Mouse (Mus musculus) limb, embryonic 11.5 days (tissue): ENCODE data around the gene Dnah12. TPM values are rescaled to one million over a fixed set of nuclear protein-coding genes. Genes with fewer than 3 reads are reported as not detected.

Experiments used
- ATAC-seq: fragments of 200-750 bp; cut with Nextera tagmentation; 2 replicates; pipeline ENCODE4 v1.8.0; 2017; ENCODE audit warnings: low read depth; ENCODE audit not compliant: insufficient number of reproducible peaks, low FRiP score, low TSS enrichment
- DNase-seq: peaks from one replicate; pipeline ENCODE4 v3.0.0-alpha.2; 2015; ENCODE audit warnings: low spot score
- H3K27ac ChIP-seq: fragments of 300-500 bp; sonication (generic); replicated peaks from 2 replicates; pipeline ENCODE4 v1.5.1; 2014; ENCODE audit warnings: low read depth, mild to moderate bottlenecking, low read length
- H3K27me3 ChIP-seq: fragments of 300-500 bp; sonication (generic); 2 replicates; pipeline ENCODE4 v1.6.1; 2014; ENCODE audit warnings: mild to moderate bottlenecking, low read length, mixed read lengths; ENCODE audit not compliant: control insufficient read depth, insufficient read depth
- H3K36me3 ChIP-seq: fragments of 300-500 bp; sonication (generic); 2 replicates; pipeline ENCODE4 v1.6.1; 2014; ENCODE audit warnings: mild to moderate bottlenecking, low read length, moderate library complexity, mixed read lengths; ENCODE audit not compliant: control insufficient read depth, insufficient read depth
- H3K4me1 ChIP-seq: fragments of 300-500 bp; sonication (generic); 2 replicates; pipeline ENCODE4 v1.6.1; 2014; ENCODE audit warnings: low read length, mixed read lengths; ENCODE audit not compliant: control insufficient read depth, insufficient read depth
- H3K4me2 ChIP-seq: fragments of 300-500 bp; sonication (generic); 2 replicates; pipeline ENCODE4 v1.6.1; 2014; ENCODE audit warnings: low read depth, mild to moderate bottlenecking, moderate library complexity; ENCODE audit not compliant: severe bottlenecking
- H3K4me3 ChIP-seq: fragments of 300-500 bp; sonication (generic); 2 replicates; pipeline ENCODE4 v1.5.1; 2014; ENCODE audit warnings: low read depth, low read length
- H3K9ac ChIP-seq: fragments of 300-500 bp; sonication (generic); 2 replicates; pipeline ENCODE4 v1.6.1; 2014; ENCODE audit warnings: mild to moderate bottlenecking, low read length
- H3K9me3 ChIP-seq: fragments of 300-500 bp; sonication (generic); 2 replicates; pipeline ENCODE4 v1.6.1; 2016; ENCODE audit warnings: low read length; ENCODE audit not compliant: control insufficient read depth
- WGBS: fragments of 180-500 bp; shearing (Covaris S2); extraction: QIAGEN DNeasy Blood & Tissue Kit; methylation state at CpG from one replicate; pipeline ENCODE4 v1.1.7; 2014; 5-methylcytosine and 5-hydroxymethylcytosine counted together
- microRNA-seq: library from miRNA; unstranded; fragments of <30 nt; microRNA quantifications from one replicate; pipeline ENCODE4, GENCODE M21; 2016
- polyA plus RNA-seq: library from polyadenylated mRNA; unstranded; fragments of >200 nt; fragmentation: Nextera tagmentation; extraction: Ambion mirVana; gene quantifications from 2 replicates; pipeline ENCODE4 v1.2.1, GENCODE M21; 2014

Dnah12 gene
- polyA plus RNA-seq, 1 experiment from 2014 or later = not detected

DNA sequence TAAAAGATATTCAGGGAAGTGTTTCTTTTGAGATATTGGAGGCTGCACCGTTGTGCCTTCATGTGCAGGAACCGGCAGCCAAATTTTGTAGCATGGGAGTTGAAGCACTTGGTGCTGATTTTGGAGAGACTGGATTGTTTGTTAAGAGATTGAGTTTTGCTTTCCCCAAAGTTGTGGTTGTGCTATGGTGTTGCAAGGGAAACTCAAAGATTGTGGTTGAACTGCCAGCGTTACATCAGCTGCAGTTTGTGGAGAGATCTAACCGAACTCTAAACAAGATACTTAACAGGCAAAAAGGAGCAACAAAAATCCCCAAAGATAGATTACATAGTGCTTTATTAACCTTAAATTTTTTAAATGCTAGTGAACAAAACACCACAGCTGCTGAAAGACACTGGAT lies 242.5 kb downstream of the Dnah12 start:
- 90% methylated on average over 4 of the region's 4 CpGs for WGBS
- H3K4me3 ChIP-seq = no peak overlapping the region
- DNase-seq = no peak
- ATAC-seq = no peak
- no peaks in the 10 kb centered on the region; the same call in 1 of the 2 replicates for H3K36me3 ChIP-seq
- H3K9me3 ChIP-seq = no peaks in the 10 kb centered on the region
- no peaks in the 10 kb centered on the region for H3K4me1 ChIP-seq
- no peak overlapping the region for H3K27ac ChIP-seq
- no peaks in the 10 kb centered on the region for H3K27me3 ChIP-seq
- H3K4me2 ChIP-seq = no peak overlapping the region
- H3K9ac ChIP-seq = no peak overlapping the region

Small RNA genes within 50 kb of the gene (microRNA-seq; reads per million reads assigned to microRNA genes)
- 0.92 reads per million for gene Mir7672

Other genes with a start within 250 kb of the Dnah12 start
- gene Slmap, start 158.3 kb upstream of the Dnah12 start, polyA plus RNA-seq = 21.2 and 22.0 TPM in 2 replicates
- gene Dennd6a, start 119.4 kb upstream of the Dnah12 start, polyA plus RNA-seq = 38.1 and 42.3 TPM in 2 replicates
- gene Arf4, start 55.2 kb upstream of the Dnah12 start, polyA plus RNA-seq = 581 and 585 TPM in 2 replicates
- 12.7 and 13.5 TPM in 2 replicates for gene Pde12, start 23.4 kb upstream of the Dnah12 start, polyA plus RNA-seq
- gene Asb14, start 201.3 kb downstream of the Dnah12 start, polyA plus RNA-seq = 0.11 and 0.13 TPM in 2 replicates